Mouse (Mus musculus): ENCODE data around the gene Fam189a1. TPM values are rescaled to one million over a fixed set of nuclear protein-coding genes. Genes with fewer than 3 reads are reported as not detected.

Gene Fam189a1
- total and polyA plus RNA-seq, 3 experiments = not detected

DNA sequence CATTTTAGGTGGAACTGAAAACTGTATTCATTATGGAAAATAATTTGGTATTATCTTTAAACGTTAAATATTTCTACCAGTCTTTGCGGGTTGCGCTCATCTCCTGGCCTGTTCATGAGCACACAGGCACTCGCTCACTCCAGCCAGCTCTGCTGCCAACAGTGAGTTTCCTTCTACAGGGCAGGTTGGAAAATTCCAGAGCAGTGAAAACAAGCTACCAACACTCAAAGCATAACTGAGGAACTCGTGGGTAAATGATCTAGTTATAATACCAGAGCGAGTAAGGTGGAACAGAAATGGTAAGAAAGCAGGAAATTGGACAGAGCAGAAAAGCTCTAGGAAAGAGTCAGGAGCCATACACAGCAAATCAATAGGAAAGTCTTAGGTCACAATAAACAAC lies 360.8 kb downstream of the Fam189a1 start:
- TF ChIP-seq USF1 (IDR thresholded peaks at IDR 0.05; ENCODE audit: low read depth, low read length) (no peak), ZMIZ1 (IDR thresholded peaks at IDR 0.05; ENCODE audit: low read depth, low read length) (no peak)
- DNase-seq (ENCODE audit: low read depth, low spot score) = no peak
- Histone ChIP-seq H3K27ac (ENCODE audit: control insufficient read depth, low read depth, low read length) (no peak overlapping the region), H3K4me3 (ENCODE audit: control insufficient read depth in 1 of 2, insufficient read depth in 1 of 2, low read depth in 2 of 2, low read length in 2 of 2) (no peak overlapping the region), H3K9me3 (replicated peaks; ENCODE audit: insufficient read depth, low read length) (no peaks in the 10 kb centered on the region), H3K36me3 (ENCODE audit: control insufficient read depth in 1 of 2, insufficient read depth in 2 of 2, low read length in 2 of 2) (no peaks in the 10 kb centered on the region), H3K9ac (ENCODE audit: control insufficient read depth, low read depth, low read length, poor library complexity, severe bottlenecking) (no peak overlapping the region), H3K27me3 (ENCODE audit: control insufficient read depth in 1 of 2, insufficient read depth in 2 of 2, low read length in 2 of 2) (no peaks in the 10 kb centered on the region), H3K4me1 (ENCODE audit: control insufficient read depth in 1 of 2, insufficient read depth in 2 of 2, low read length in 2 of 2) (no peaks in the 10 kb centered on the region), H3K79me2 (ENCODE audit: control insufficient read depth, insufficient read depth, low read length, poor library complexity) (no peaks in the 10 kb centered on the region)

DNA sequence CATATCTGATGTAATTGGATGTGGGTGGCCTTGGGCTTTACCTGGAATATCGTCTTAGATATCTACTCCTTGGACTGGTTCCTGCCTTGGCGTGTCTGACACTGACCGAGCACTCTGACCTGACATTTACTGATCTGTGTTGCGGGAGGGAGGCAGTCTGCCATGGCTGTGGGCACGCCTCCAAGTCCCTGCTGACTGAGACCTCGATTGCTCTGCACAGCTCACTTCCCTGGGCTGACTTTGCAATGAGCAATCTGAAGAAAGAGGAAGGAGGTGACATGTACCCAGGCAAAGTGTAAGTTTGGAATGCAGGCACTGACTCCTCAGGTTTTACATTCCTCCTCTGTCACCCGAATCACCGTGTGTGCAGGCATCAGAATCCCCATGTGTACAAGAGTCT lies 364.3 kb downstream of the Fam189a1 start:
- H3K79me2 ChIP-seq (ENCODE audit: control insufficient read depth, insufficient read depth, low read length, poor library complexity) = no peaks in the 10 kb centered on the region

GRCm38 (mm10) chr7:64791145-64791544 lies 365.2 kb downstream of the Fam189a1 start:
- TF ChIP-seq ZMIZ1 (IDR thresholded peaks at IDR 0.05; ENCODE audit: low read depth, low read length) (no peak), GABPA (IDR thresholded peaks at IDR 0.05; ENCODE audit: low read depth, low read length) (no peak), CHD1 (IDR thresholded peaks at IDR 0.05; ENCODE audit: low read depth, low read length) (no peak), POLR2AphosphoS2 (IDR thresholded peaks at IDR 0.05; ENCODE audit: low read length) (no peak), MAFK (IDR thresholded peaks at IDR 0.05; ENCODE audit: borderline replicate concordance, low read depth, low read length) (no peak), JUND (IDR thresholded peaks at IDR 0.05; ENCODE audit: low read depth, low read length) (no peak), ZKSCAN1 (IDR thresholded peaks at IDR 0.05; ENCODE audit: low read depth, low read length) (no peak)
- no peaks in the 10 kb centered on the region for H3K27me3 ChIP-seq (ENCODE audit: control insufficient read depth in 1 of 2, insufficient read depth in 2 of 2, low read length in 2 of 2)

More for the DNA sequence above, 364.3 kb downstream of the Fam189a1 start:
- DNase-seq (ENCODE audit: low read depth, low spot score) = no peak
- no peaks in the 10 kb centered on the region for H3K36me3 ChIP-seq (ENCODE audit: control insufficient read depth in 1 of 2, insufficient read depth in 2 of 2, low read length in 2 of 2)
- no peak overlapping the region for H3K9ac ChIP-seq (ENCODE audit: control insufficient read depth, low read depth, low read length, poor library complexity, severe bottlenecking)
- H3K27ac ChIP-seq (ENCODE audit: control insufficient read depth, low read depth, low read length) = no peak overlapping the region
- H3K4me3 ChIP-seq (ENCODE audit: control insufficient read depth in 1 of 2, insufficient read depth in 1 of 2, low read depth in 2 of 2, low read length in 2 of 2) = no peak overlapping the region
- TF ChIP-seq MYB (IDR thresholded peaks at IDR 0.05; ENCODE audit: low read depth, low read length) (no peak), JUND (IDR thresholded peaks at IDR 0.05; ENCODE audit: low read depth, low read length) (no peak), RAD21 (IDR thresholded peaks at IDR 0.05; ENCODE audit: low read depth, low read length) (no peak), HCFC1 (IDR thresholded peaks at IDR 0.05; ENCODE audit: low read depth, low read length) (no peak), TBP (IDR thresholded peaks at IDR 0.05; ENCODE audit: low read depth, low read length) (no peak), MAFK (IDR thresholded peaks at IDR 0.05; ENCODE audit: borderline replicate concordance, low read depth, low read length) (no peak), RCOR1 (IDR thresholded peaks at IDR 0.05; ENCODE audit: low read depth, low read length) (no peak), E2F4 (IDR thresholded peaks at IDR 0.05; ENCODE audit: borderline replicate concordance, low read depth, low read length) (no peak), POLR2A (IDR thresholded peaks at IDR 0.05; ENCODE audit: control insufficient read depth in 1 of 2, insufficient read depth in 1 of 2, low read depth in 1 of 2, low read length in 2 of 2, poor library complexity in 1 of 2) (no peak), TAL1 (IDR thresholded peaks at IDR 0.05; ENCODE audit: low read length) (no peak), EP300 (IDR thresholded peaks at IDR 0.05; ENCODE audit: low read depth in 1 of 2, low read length in 2 of 2) (no peak), MYC (IDR thresholded peaks at IDR 0.05; ENCODE audit: low read depth, low read length) (no peak), MAZ (IDR thresholded peaks at IDR 0.05; ENCODE audit: low read depth, low read length) (no peak), ETS1 (IDR thresholded peaks at IDR 0.05; ENCODE audit: low read depth, low read length) (no peak), ZMIZ1 (IDR thresholded peaks at IDR 0.05; ENCODE audit: low read depth, low read length) (no peak)
- H3K9me3 ChIP-seq (replicated peaks; ENCODE audit: insufficient read depth, low read length) = no peaks in the 10 kb centered on the region
- no peaks in the 10 kb centered on the region for H3K27me3 ChIP-seq (ENCODE audit: control insufficient read depth in 1 of 2, insufficient read depth in 2 of 2, low read length in 2 of 2)
- no peaks in the 10 kb centered on the region for H3K4me1 ChIP-seq (ENCODE audit: control insufficient read depth in 1 of 2, insufficient read depth in 2 of 2, low read length in 2 of 2)

More at GRCm38 (mm10) chr7:64791145-64791544, 365.2 kb downstream of the Fam189a1 start:
- H3K4me3 ChIP-seq (ENCODE audit: control insufficient read depth in 1 of 2, insufficient read depth in 1 of 2, low read depth in 2 of 2, low read length in 2 of 2) = no peak overlapping the region
- H3K36me3 ChIP-seq (ENCODE audit: control insufficient read depth in 1 of 2, insufficient read depth in 2 of 2, low read length in 2 of 2) = no peaks in the 10 kb centered on the region
- H3K27ac ChIP-seq (ENCODE audit: control insufficient read depth, low read depth, low read length) = no peak overlapping the region
- DNase-seq (ENCODE audit: low read depth, low spot score) = no peak
- no peaks in the 10 kb centered on the region for H3K79me2 ChIP-seq (ENCODE audit: control insufficient read depth, insufficient read depth, low read length, poor library complexity)
- H3K4me1 ChIP-seq (ENCODE audit: control insufficient read depth in 1 of 2, insufficient read depth in 2 of 2, low read length in 2 of 2) = no peaks in the 10 kb centered on the region
- no peaks in the 10 kb centered on the region for H3K9me3 ChIP-seq (replicated peaks; ENCODE audit: insufficient read depth, low read length)
- no peak overlapping the region for H3K9ac ChIP-seq (ENCODE audit: control insufficient read depth, low read depth, low read length, poor library complexity, severe bottlenecking)
